10 mouse cellular contexts compared by ENCODE assay signal in the genomic region with DNA sequence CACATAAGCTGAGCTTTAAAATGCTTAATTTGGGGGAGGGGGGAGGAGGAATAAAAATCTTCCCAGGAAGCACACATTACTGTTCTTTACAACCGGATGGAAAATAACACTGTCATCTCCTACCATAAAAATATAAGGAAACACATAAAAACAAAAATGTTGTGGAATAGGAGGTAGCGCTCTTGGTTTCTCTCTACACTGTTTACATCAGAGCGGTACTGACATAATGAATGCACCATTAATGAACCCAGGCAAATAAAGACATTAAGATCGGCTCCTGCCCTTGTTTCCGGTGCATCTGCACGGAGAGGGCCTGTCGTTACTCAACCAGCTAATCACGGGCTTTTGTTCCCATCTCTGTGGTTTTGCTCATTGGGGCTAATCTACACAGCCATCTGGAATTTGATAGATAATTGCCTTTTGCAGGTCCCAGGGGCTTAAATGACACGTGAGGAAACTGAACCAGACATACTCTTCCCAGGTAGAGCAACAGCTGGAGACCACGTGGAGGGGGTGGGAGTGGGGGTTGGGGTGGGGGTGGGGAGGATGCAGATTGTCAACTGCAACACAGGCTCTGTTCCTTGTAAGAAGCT.
DNase-seq lines count a peak whose midpoint lies in the region.
"Had no signal": no experiment of that assay in that cellular context is flagged by ENCODE, and none has a peak within 500 bp of the region (broad histone marks: within the 10 kb centered on the region; RNA-seq: fewer than 3 reads in every experiment).

No protein-coding gene starts in this region.

- H3K27ac ChIP-seq in midbrain, embryonic 10.5 days (replicated peaks), result peak overlapping the region; percentile 28; the same call in 1 of the 2 replicates

- no peaks in the 10 kb centered on the region for H3K27me3 ChIP-seq in midbrain, embryonic 10.5 days (ENCODE audit: low read depth, poor library complexity, severe bottlenecking)

- peak; percentile 9 for DNase-seq in thymus, postnatal 4 days
- DNase-seq in thymus, postnatal 36 days, result no peak
- peak; percentile 62 for DNase-seq in forelimb bud, embryonic 11.5 days (ENCODE audit: low read depth, low spot score)
- peak; percentile 20 for DNase-seq in midbrain, embryonic 10.5 days (ENCODE audit: low spot score)
- DNase-seq in ovary, adult 18-20 months (ENCODE audit: low spot score), result no peak
- DNase-seq in lung, postnatal 10 days, result no peak
- DNase-seq in urinary bladder, postnatal 36 days (ENCODE audit: low spot score in 2 of 2), result no peak
- no peak for DNase-seq in adrenal gland, adult 8-10 months
- DNase-seq: gastrocnemius, postnatal 10 days; lung, postnatal 14 days had no signal

- no peaks in the 10 kb centered on the region for H3K9me3 ChIP-seq in midbrain, embryonic 10.5 days (replicated peaks)

- no peak overlapping the region for H3K4me3 ChIP-seq in midbrain, embryonic 10.5 days

- H3K4me1 ChIP-seq in midbrain, embryonic 10.5 days, result peaks cover 62% of the 10 kb centered on the region

- no peaks in the 10 kb centered on the region for H3K36me3 ChIP-seq in midbrain, embryonic 10.5 days

- WGBS in midbrain, embryonic 10.5 days, result 22% methylated on average over 10 of the region's 10 CpGs

Comparison
In these comparisons a context has a peak if more than half of its experiments do, and no peak if none do; other contexts are left out.
1. DNase-seq: peak in thymus, postnatal 4 days (single experiment), forelimb bud, embryonic 11.5 days (single experiment) and midbrain, embryonic 10.5 days (single experiment); none in thymus, postnatal 36 days (0 of 2), ovary, adult 18-20 months (single experiment), lung, postnatal 10 days (single experiment), urinary bladder, postnatal 36 days (0 of 2) and adrenal gland, adult 8-10 months (single experiment).